Mouse (Mus musculus): ENCODE measurements around the gene Unk.
"Not testable (repeated sequence)": the region's sequence is repeated elsewhere in the genome, so short reads cannot be mapped to it uniquely, and the experiment has no call there.

The Unk gene

GRCm38 (mm10) chr11:116010146-116010545 lies 20.0 kb upstream of the Unk start:
- in situ Hi-C loops (cut with MboI, MseI), result no loop called here

- in situ Hi-C loops (cut with MboI, MseI), result no loop called here
These were observed 19.2 kb upstream of the Unk start for GRCm38 (mm10) chr11:116010948-116011347.

- in situ Hi-C loops (cut with MboI, MseI), result no loop called here
These were observed 18.4 kb upstream of the Unk start for GRCm38 (mm10) chr11:116011529-116012261.

- in situ Hi-C loops (cut with MboI, MseI), result no loop called here
These were observed 17.7 kb upstream of the Unk start, which contains the start of gene Galk1 for GRCm38 (mm10) chr11:116012262-116012947. Gene Galk1 (minus strand): TSS chr11:116012719.

- in situ Hi-C loops (cut with MboI, MseI), result no loop called here
These were observed 15.3 kb upstream of the Unk start for GRCm38 (mm10) chr11:116014821-116015220.

GRCm38 (mm10) chr11:116018106-116018505 lies 12.0 kb upstream of the Unk start:
- in situ Hi-C loops (cut with MboI, MseI), result no loop called here

- in situ Hi-C loops (cut with MboI, MseI), result not testable (repeated sequence)
These were observed 11.3 kb upstream of the Unk start for GRCm38 (mm10) chr11:116018867-116019266.

- in situ Hi-C loops (cut with MboI, MseI), result no loop called here
These were observed 10.7 kb upstream of the Unk start for GRCm38 (mm10) chr11:116019360-116019791.

- in situ Hi-C loops (cut with MboI, MseI), result loop anchor here (10.0 kb wide), 1 partner anchor 1295 kb away; no protein-coding TSS in a partner anchor
These were observed 10.1 kb upstream of the Unk start for GRCm38 (mm10) chr11:116019976-116020411.

GRCm38 (mm10) chr11:116020519-116020922 lies 9.6 kb upstream of the Unk start:
- in situ Hi-C loops (cut with MboI, MseI), result loop anchor here (10.0 kb wide), 1 partner anchor 1294 kb away; no protein-coding TSS in a partner anchor

- in situ Hi-C loops (cut with MboI, MseI), result loop anchor here (10.0 kb wide), 1 partner anchor 1293 kb away; no protein-coding TSS in a partner anchor
These were observed 8.5 kb upstream of the Unk start for GRCm38 (mm10) chr11:116021328-116022220.

- in situ Hi-C loops (cut with MboI, MseI), result loop anchor here (10.0 kb wide), 1 partner anchor 1292 kb away; no protein-coding TSS in a partner anchor
These were observed 7.8 kb upstream of the Unk start for GRCm38 (mm10) chr11:116022256-116022780.

GRCm38 (mm10) chr11:116023074-116023770 lies 6.9 kb upstream of the Unk start:
- in situ Hi-C loops (cut with MboI, MseI), result loop anchor here (10.0 kb wide), 1 partner anchor 1292 kb away; no protein-coding TSS in a partner anchor

- in situ Hi-C loops (cut with MboI, MseI), result loop anchor here (10.0 kb wide), 1 partner anchor 1291 kb away; no protein-coding TSS in a partner anchor
These were observed 6.3 kb upstream of the Unk start for GRCm38 (mm10) chr11:116023771-116024355.

GRCm38 (mm10) chr11:116024356-116024808 lies 5.7 kb upstream of the Unk start:
- in situ Hi-C loops (cut with MboI, MseI), result loop anchor here (10.0 kb wide), 1 partner anchor 1290 kb away; no protein-coding TSS in a partner anchor

GRCm38 (mm10) chr11:116025056-116025845 lies 4.9 kb upstream of the Unk start:
- in situ Hi-C loops (cut with MboI, MseI), result loop anchor here (10.0 kb wide), 1 partner anchor 1290 kb away; no protein-coding TSS in a partner anchor

- in situ Hi-C loops (cut with MboI, MseI), result loop anchor here (10.0 kb wide), 1 partner anchor 1287 kb away; no protein-coding TSS in a partner anchor
These were observed 2.4 kb upstream of the Unk start, which contains the start of gene H3f3b for GRCm38 (mm10) chr11:116027756-116028155. Gene H3f3b (minus strand): TSS chr11:116027962.

GRCm38 (mm10) chr11:116028177-116028865 lies 1.8 kb upstream of the Unk start:
- in situ Hi-C loops (cut with MboI, MseI), result loop anchor here (10.0 kb wide), 1 partner anchor 1286 kb away; no protein-coding TSS in a partner anchor
